Mouse (Mus musculus): ENCODE results near the gene Ciz1. TPM values are rescaled to one million over a fixed set of nuclear protein-coding genes. Genes with fewer than 3 reads are reported as not detected.
A peak's percentile ranks its signal among the peaks of the same experiment; 100 is the strongest.
"Not testable (repeated sequence)": the region's sequence is repeated elsewhere in the genome, so short reads cannot be mapped to it uniquely, and the experiment has no call there.

The Ciz1 gene
- polyA plus RNA-seq, 1 experiment from 2014 or later: 61.5 TPM

- H3K27me3 ChIP-seq: peaks cover 33% of the 10 kb centered on the region
- H3K4me1 ChIP-seq: peaks cover 26% of the 10 kb centered on the region
- no peak for ATAC-seq (ENCODE audit: low FRiP score, low read depth)
- no peak overlapping the region for H3K9ac ChIP-seq (replicated peaks)
- WGBS: 76% methylated on average over 6 of the region's 6 CpGs
- H3K27ac ChIP-seq (replicated peaks): no peak overlapping the region
- H3K4me2 ChIP-seq (replicated peaks): peak overlapping the region; percentile 78; the same call in 1 of the 2 replicates
- no peaks in the 10 kb centered on the region for H3K9me3 ChIP-seq
- H3K4me3 ChIP-seq: no peak overlapping the region
- H3K36me3 ChIP-seq: no peaks in the 10 kb centered on the region
Observed at GRCm38 (mm10) chr2:32353836-32354235, 1.7 kb downstream of the Ciz1 start.

GRCm38 (mm10) chr2:32354336-32354895, 2.3 kb downstream of the Ciz1 start:
- no peak for ATAC-seq (ENCODE audit: low FRiP score, low read depth)
- 92% methylated on average over 3 of the region's 3 CpGs for WGBS
- Histone ChIP-seq H3K4me3 (no peak overlapping the region), H3K27me3 (peaks cover 33% of the 10 kb centered on the region), H3K4me1 (peaks cover 26% of the 10 kb centered on the region), H3K9ac (replicated peaks) (no peak overlapping the region), H3K4me2 (replicated peaks) (no peak overlapping the region), H3K27ac (replicated peaks) (no peak overlapping the region), H3K9me3 (no peaks in the 10 kb centered on the region), H3K36me3 (no peaks in the 10 kb centered on the region)

GRCm38 (mm10) chr2:32356216-32356615, 4.1 kb downstream of the Ciz1 start:
- ATAC-seq (ENCODE audit: low FRiP score, low read depth): no peak
- Histone ChIP-seq H3K4me3 (no peak overlapping the region), H3K9me3 (no peaks in the 10 kb centered on the region), H3K27ac (replicated peaks) (no peak overlapping the region), H3K36me3 (no peaks in the 10 kb centered on the region), H3K9ac (replicated peaks) (no peak overlapping the region), H3K4me2 (replicated peaks) (no peak overlapping the region), H3K4me1 (peaks cover 21% of the 10 kb centered on the region), H3K27me3 (peaks cover 21% of the 10 kb centered on the region)
- WGBS: 87% methylated on average over 10 of the region's 10 CpGs

GRCm38 (mm10) chr2:32357710-32358109, 5.6 kb downstream of the Ciz1 start:
- Histone ChIP-seq H3K4me2 (replicated peaks) (no peak overlapping the region), H3K4me1 (peaks cover 11% of the 10 kb centered on the region), H3K27ac (replicated peaks) (no peak overlapping the region), H3K36me3 (no peaks in the 10 kb centered on the region), H3K9me3 (no peaks in the 10 kb centered on the region), H3K4me3 (no peak overlapping the region), H3K27me3 (peaks cover 18% of the 10 kb centered on the region), H3K9ac (replicated peaks) (no peak overlapping the region)
- 77% methylated on average over 3 of the region's 3 CpGs for WGBS
- no peak for ATAC-seq (ENCODE audit: low FRiP score, low read depth)

GRCm38 (mm10) chr2:32358381-32358780, 6.3 kb downstream of the Ciz1 start:
- Histone ChIP-seq H3K27ac (replicated peaks) (no peak overlapping the region), H3K9ac (replicated peaks) (no peak overlapping the region), H3K36me3 (no peaks in the 10 kb centered on the region), H3K4me1 (peaks cover 11% of the 10 kb centered on the region), H3K4me3 (no peak overlapping the region), H3K4me2 (replicated peaks) (no peak overlapping the region), H3K27me3 (peaks cover 18% of the 10 kb centered on the region), H3K9me3 (no peaks in the 10 kb centered on the region)
- WGBS: 68% methylated on average over 10 of the region's 10 CpGs
- no peak for ATAC-seq (ENCODE audit: low FRiP score, low read depth)

GRCm38 (mm10) chr2:32360741-32361140, 8.6 kb downstream of the Ciz1 start:
- Histone ChIP-seq H3K36me3 (peaks cover 7% of the 10 kb centered on the region), H3K9ac (replicated peaks) (peak overlapping the region; percentile 34; the same call in 1 of the 2 replicates), H3K4me2 (replicated peaks) (peak overlapping the region; percentile 61), H3K27me3 (peaks cover 18% of the 10 kb centered on the region), H3K27ac (replicated peaks) (no peak overlapping the region), H3K4me3 (peak overlapping the region; percentile 30), H3K4me1 (peaks cover 23% of the 10 kb centered on the region), H3K9me3 (no peaks in the 10 kb centered on the region)
- 0 out of 2 replicates have a peak, but pooled peaks have one; percentile 6 for ATAC-seq (ENCODE audit: low FRiP score, low read depth)
- 5% methylated on average over 14 of the region's 14 CpGs for WGBS

- H3K4me1 ChIP-seq: peaks cover 23% of the 10 kb centered on the region
- peak overlapping the region; percentile 61 for H3K4me2 ChIP-seq (replicated peaks)
- peak overlapping the region; percentile 34; the same call in 1 of the 2 replicates for H3K9ac ChIP-seq (replicated peaks)
- no peak for ATAC-seq (ENCODE audit: low FRiP score, low read depth)
- H3K36me3 ChIP-seq: peaks cover 14% of the 10 kb centered on the region
- no peaks in the 10 kb centered on the region for H3K9me3 ChIP-seq
- peak overlapping the region; percentile 30 for H3K4me3 ChIP-seq
- H3K27ac ChIP-seq (replicated peaks): no peak overlapping the region
- H3K27me3 ChIP-seq: peaks cover 18% of the 10 kb centered on the region
- 2% methylated on average over 24 of the region's 24 CpGs for WGBS
Observed at GRCm38 (mm10) chr2:32361437-32361836, 9.3 kb downstream of the Ciz1 start.

GRCm38 (mm10) chr2:32362274-32362673, 10.1 kb downstream of the Ciz1 start:
- H3K27me3 ChIP-seq: peaks cover 15% of the 10 kb centered on the region
- H3K36me3 ChIP-seq: peaks cover 23% of the 10 kb centered on the region
- H3K4me2 ChIP-seq (replicated peaks): peak overlapping the region; percentile 88
- peaks cover 23% of the 10 kb centered on the region for H3K4me1 ChIP-seq
- not testable (repeated sequence) for H3K27ac ChIP-seq (replicated peaks); H3K9me3 ChIP-seq; ATAC-seq (ENCODE audit: low FRiP score, low read depth); H3K9ac ChIP-seq (replicated peaks)
- H3K4me3 ChIP-seq: peak overlapping the region; percentile 86
- 48% methylated on average over 5 of the region's 5 CpGs for WGBS

GRCm38 (mm10) chr2:32362817-32363340, 10.8 kb downstream of the Ciz1 start:
- under 1% methylated on average over 53 of the region's 53 CpGs for WGBS
- Histone ChIP-seq H3K4me2 (replicated peaks) (peak overlapping the region; percentile 88), H3K4me3 (peak overlapping the region; percentile 86), H3K27ac (replicated peaks) (peak overlapping the region; percentile 83), H3K4me1 (peaks cover 23% of the 10 kb centered on the region), H3K36me3 (peaks cover 29% of the 10 kb centered on the region), H3K27me3 (peaks cover 10% of the 10 kb centered on the region), H3K9ac (replicated peaks) (peak overlapping the region; percentile 89), H3K9me3 (no peaks in the 10 kb centered on the region)
- peak; percentile 83 for ATAC-seq (ENCODE audit: low FRiP score, low read depth)

GRCm38 (mm10) chr2:32363376-32364106, 11.4 kb downstream of the Ciz1 start:
- Histone ChIP-seq H3K36me3 (peaks cover 34% of the 10 kb centered on the region), H3K4me2 (replicated peaks) (peak overlapping the region; percentile 88), H3K4me1 (peaks cover 23% of the 10 kb centered on the region), H3K27ac (replicated peaks) (peak overlapping the region; percentile 83), H3K9me3 (no peaks in the 10 kb centered on the region), H3K4me3 (peak overlapping the region; percentile 86), H3K27me3 (peaks cover 10% of the 10 kb centered on the region), H3K9ac (replicated peaks) (peak overlapping the region; percentile 89)
- 13% methylated on average over 19 of the region's 19 CpGs for WGBS
- ATAC-seq (ENCODE audit: low FRiP score, low read depth): no peak

GRCm38 (mm10) chr2:32364121-32364520, 12.0 kb downstream of the Ciz1 start:
- peak overlapping the region; percentile 88 for H3K4me2 ChIP-seq (replicated peaks)
- H3K4me3 ChIP-seq: peak overlapping the region; percentile 86; the same call in 1 of the 2 replicates
- H3K27me3 ChIP-seq: peaks cover 10% of the 10 kb centered on the region
- peak overlapping the region; percentile 89; the same call in 1 of the 2 replicates for H3K9ac ChIP-seq (replicated peaks)
- 87% methylated on average over 8 of the region's 8 CpGs for whole genome bisulfite sequencing
- no peaks in the 10 kb centered on the region for H3K9me3 ChIP-seq
- H3K4me1 ChIP-seq: peaks cover 23% of the 10 kb centered on the region
- H3K27ac ChIP-seq (replicated peaks): no peak overlapping the region
- no peak for ATAC-seq (ENCODE audit: low FRiP score, low read depth)
- H3K36me3 ChIP-seq: peaks cover 34% of the 10 kb centered on the region

GRCm38 (mm10) chr2:32367315-32367714, 15.2 kb downstream of the Ciz1 start:
- WGBS: 95% methylated on average over 5 of the region's 5 CpGs
- Histone ChIP-seq H3K4me2 (replicated peaks) (no peak overlapping the region), H3K27me3 (no peaks in the 10 kb centered on the region), H3K4me1 (peaks cover 11% of the 10 kb centered on the region), H3K36me3 (peaks cover 63% of the 10 kb centered on the region), H3K27ac (replicated peaks) (no peak overlapping the region), H3K9ac (replicated peaks) (no peak overlapping the region), H3K4me3 (no peak overlapping the region), H3K9me3 (no peaks in the 10 kb centered on the region)
- no peak for ATAC-seq (ENCODE audit: low FRiP score, low read depth)

All from midbrain, embryonic 12.5 days (tissue).